Mouse (Mus musculus): ENCODE measurements at regions not wholly inside any gene's neighbourhood (a gene's known extent, or its start where the extent isn't known, plus 50 kb on each side); places are given as distances from the start of the nearest gene placed in this dataset.

GRCm38 (mm10) chr6:51216472-51216871, 216.0 kb upstream of the Nfe2l3 start:
- TF ChIP-seq POLR2A (IDR thresholded peaks at IDR 0.05; ENCODE audit: borderline replicate concordance, low read depth, low read length) (no peak), CTCF (IDR thresholded peaks at IDR 0.05; ENCODE audit: low read depth, low read length) (no peak)

Measured in bone marrow macrophage, adult 2 months (primary cell).